Mouse (Mus musculus): Measurements from ENCODE around the gene Rusc2. TPM values are rescaled to one million over a fixed set of nuclear protein-coding genes. Genes with fewer than 3 reads are reported as not detected.
A peak's percentile ranks its signal among the peaks of the same experiment; 100 is the strongest.

Rusc2 gene
- polyA plus RNA-seq, 1 experiment: 13.0 TPM

GRCm38 (mm10) chr4:43432832-43433231, 51.1 kb downstream of the Rusc2 start:
- Histone ChIP-seq H3K4me3 (ENCODE audit: insufficient read depth, low read depth, low read length) (no peak overlapping the region), H3K27ac (replicated peaks; ENCODE audit: low read depth, low read length) (no peak overlapping the region), H3K4me1 (ENCODE audit: control insufficient read depth, insufficient read depth, insufficient read length, low read length) (no peaks in the 10 kb centered on the region; the same call in 1 of the 2 replicates)

GRCm38 (mm10) chr4:43441639-43442038, 59.9 kb downstream of the Rusc2 start, which contains the start of gene Tesk1:
Tesk1 (plus strand) TSS chr4:43441939.
- H3K4me3 ChIP-seq (ENCODE audit: insufficient read depth, low read depth, low read length): peak within 1 kb of the TSS; percentile 66
- peak within 1 kb of the TSS; percentile 78 for H3K27ac ChIP-seq (replicated peaks; ENCODE audit: low read depth, low read length)
- no peaks in the 10 kb centered on the region for H3K4me1 ChIP-seq (ENCODE audit: control insufficient read depth, insufficient read depth, insufficient read length, low read length)

GRCm38 (mm10) chr4:43442044-43442443, 60.3 kb downstream of the Rusc2 start:
- Histone ChIP-seq H3K27ac (replicated peaks; ENCODE audit: low read depth, low read length) (peak overlapping the region; percentile 78), H3K4me1 (ENCODE audit: control insufficient read depth, insufficient read depth, insufficient read length, low read length) (no peaks in the 10 kb centered on the region), H3K4me3 (ENCODE audit: insufficient read depth, low read depth, low read length) (peak overlapping the region; percentile 66)

- Histone ChIP-seq H3K4me3 (ENCODE audit: insufficient read depth, low read depth, low read length) (peak overlapping the region; percentile 66), H3K27ac (replicated peaks; ENCODE audit: low read depth, low read length) (peak overlapping the region; percentile 78), H3K4me1 (ENCODE audit: control insufficient read depth, insufficient read depth, insufficient read length, low read length) (no peaks in the 10 kb centered on the region)
Observed at GRCm38 (mm10) chr4:43442456-43443361, 60.9 kb downstream of the Rusc2 start.

- no peak overlapping the region for H3K27ac ChIP-seq (replicated peaks; ENCODE audit: low read depth, low read length)
- H3K4me3 ChIP-seq (ENCODE audit: insufficient read depth, low read depth, low read length): peak overlapping the region; percentile 66
- no peaks in the 10 kb centered on the region for H3K4me1 ChIP-seq (ENCODE audit: control insufficient read depth, insufficient read depth, insufficient read length, low read length)
Observed at GRCm38 (mm10) chr4:43443511-43443910, 61.7 kb downstream of the Rusc2 start.

- no peak overlapping the region for H3K4me3 ChIP-seq (ENCODE audit: insufficient read depth, low read depth, low read length)
- H3K27ac ChIP-seq (replicated peaks; ENCODE audit: low read depth, low read length): no peak overlapping the region
Observed at GRCm38 (mm10) chr4:43447251-43447650, 65.5 kb downstream of the Rusc2 start.

GRCm38 (mm10) chr4:43448554-43448953, 66.8 kb downstream of the Rusc2 start:
- Histone ChIP-seq H3K27ac (replicated peaks; ENCODE audit: low read depth, low read length) (no peak overlapping the region), H3K4me3 (ENCODE audit: insufficient read depth, low read depth, low read length) (no peak overlapping the region), H3K4me1 (ENCODE audit: control insufficient read depth, insufficient read depth, insufficient read length, low read length) (no peaks in the 10 kb centered on the region)

More at GRCm38 (mm10) chr4:43447251-43447650, 65.5 kb downstream of the Rusc2 start:
- no peaks in the 10 kb centered on the region for H3K4me1 ChIP-seq (ENCODE audit: control insufficient read depth, insufficient read depth, insufficient read length, low read length)

GRCm38 (mm10) chr4:43452315-43452714, 70.5 kb downstream of the Rusc2 start:
- H3K4me3 ChIP-seq (ENCODE audit: insufficient read depth, low read depth, low read length): no peak overlapping the region
- H3K4me1 ChIP-seq (ENCODE audit: control insufficient read depth, insufficient read depth, insufficient read length, low read length): no peaks in the 10 kb centered on the region

GRCm38 (mm10) chr4:43453413-43453812, 71.6 kb downstream of the Rusc2 start:
- Histone ChIP-seq H3K4me1 (ENCODE audit: control insufficient read depth, insufficient read depth, insufficient read length, low read length) (no peaks in the 10 kb centered on the region), H3K27ac (replicated peaks; ENCODE audit: low read depth, low read length) (no peak overlapping the region), H3K4me3 (ENCODE audit: insufficient read depth, low read depth, low read length) (peak overlapping the region; percentile 23)

More at GRCm38 (mm10) chr4:43452315-43452714, 70.5 kb downstream of the Rusc2 start:
- H3K27ac ChIP-seq (replicated peaks; ENCODE audit: low read depth, low read length): no peak overlapping the region

- Histone ChIP-seq H3K4me1 (ENCODE audit: control insufficient read depth, insufficient read depth, insufficient read length, low read length) (no peaks in the 10 kb centered on the region), H3K4me3 (ENCODE audit: insufficient read depth, low read depth, low read length) (0 out of 2 replicates have a peak within 1 kb of the TSS, but pooled peaks have one; percentile 1), H3K27ac (replicated peaks; ENCODE audit: low read depth, low read length) (no peak within 1 kb of the TSS)
Observed at GRCm38 (mm10) chr4:43454041-43454836, 72.5 kb downstream of the Rusc2 start, which contains the start of gene Cd72. Cd72 (minus strand) TSS chr4:43454628.

GRCm38 (mm10) chr4:43456470-43456869, 74.7 kb downstream of the Rusc2 start:
- H3K4me3 ChIP-seq (ENCODE audit: insufficient read depth, low read depth, low read length): no peak overlapping the region

GRCm38 (mm10) chr4:43457124-43457523, 75.3 kb downstream of the Rusc2 start:
- Histone ChIP-seq H3K27ac (replicated peaks; ENCODE audit: low read depth, low read length) (no peak overlapping the region), H3K4me3 (ENCODE audit: insufficient read depth, low read depth, low read length) (no peak overlapping the region), H3K4me1 (ENCODE audit: control insufficient read depth, insufficient read depth, insufficient read length, low read length) (no peaks in the 10 kb centered on the region)

More at GRCm38 (mm10) chr4:43456470-43456869, 74.7 kb downstream of the Rusc2 start:
- no peak overlapping the region for H3K27ac ChIP-seq (replicated peaks; ENCODE audit: low read depth, low read length)
- H3K4me1 ChIP-seq (ENCODE audit: control insufficient read depth, insufficient read depth, insufficient read length, low read length): no peaks in the 10 kb centered on the region

GRCm38 (mm10) chr4:43463102-43463501, 81.3 kb downstream of the Rusc2 start:
- Histone ChIP-seq H3K4me1 (ENCODE audit: control insufficient read depth, insufficient read depth, insufficient read length, low read length) (no peaks in the 10 kb centered on the region), H3K4me3 (ENCODE audit: insufficient read depth, low read depth, low read length) (no peak overlapping the region), H3K27ac (replicated peaks; ENCODE audit: low read depth, low read length) (no peak overlapping the region)

GRCm38 (mm10) chr4:43465935-43466334, 84.2 kb downstream of the Rusc2 start:
- Histone ChIP-seq H3K4me1 (ENCODE audit: control insufficient read depth, insufficient read depth, insufficient read length, low read length) (no peaks in the 10 kb centered on the region), H3K27ac (replicated peaks; ENCODE audit: low read depth, low read length) (peak overlapping the region; percentile 74), H3K4me3 (ENCODE audit: insufficient read depth, low read depth, low read length) (no peak overlapping the region)

GRCm38 (mm10) chr4:43466872-43467271, 85.1 kb downstream of the Rusc2 start:
- H3K4me1 ChIP-seq (ENCODE audit: control insufficient read depth, insufficient read depth, insufficient read length, low read length): no peaks in the 10 kb centered on the region
- H3K4me3 ChIP-seq (ENCODE audit: insufficient read depth, low read depth, low read length): no peak overlapping the region
- H3K27ac ChIP-seq (replicated peaks; ENCODE audit: low read depth, low read length): no peak overlapping the region

Data from brown adipose tissue, adult 24 weeks (tissue).